Mouse (Mus musculus) MEL (cell line): ENCODE results near the gene Klf13. TPM values are rescaled to one million over a fixed set of nuclear protein-coding genes. Genes with fewer than 3 reads are reported as not detected.

Source experiments
- DNase-seq: peaks from one replicate; pipeline ENCODE4 v3.0.0; 2011; ENCODE audit warnings: low read depth, low spot score
- H3K27ac ChIP-seq: 2 replicates; pipeline ENCODE4 v1.5.1; 2012; ENCODE audit warnings: low read depth, mild to moderate bottlenecking, control low read depth, low read length, moderate library complexity; ENCODE audit not compliant: control insufficient read depth
- H3K27me3 ChIP-seq, 2 experiments: fragments of 150-350 bp in 1 of 2; sonication (generic) in 1 of 2; 2 replicates each; pipeline ENCODE4 v1.6.1; 2012; ENCODE audit warnings: low read length in 2 of 2, mild to moderate bottlenecking in 2 of 2, improper control_type of control experiment in 1 of 2, moderate library complexity in 1 of 2; ENCODE audit not compliant: insufficient read depth in 2 of 2, control insufficient read depth in 1 of 2
- H3K36me3 ChIP-seq, 2 experiments: 2 replicates each; pipeline ENCODE4 v1.6.1; 2012 to 2014; ENCODE audit warnings: low read length in 2 of 2, improper control_type of control experiment in 1 of 2, inconsistent platforms in 1 of 2, mild to moderate bottlenecking in 1 of 2; ENCODE audit not compliant: insufficient read depth in 2 of 2, control insufficient read depth in 1 of 2
- H3K4me1 ChIP-seq, 2 experiments: fragments of 150-350 bp in 1 of 2; sonication (generic) in 1 of 2; 2 replicates each; pipeline ENCODE4 v1.6.1; 2012; ENCODE audit warnings: low read length in 2 of 2, improper control_type of control experiment in 1 of 2, mild to moderate bottlenecking in 1 of 2; ENCODE audit not compliant: insufficient read depth in 2 of 2, control insufficient read depth in 1 of 2
- H3K4me3 ChIP-seq, 2 experiments: fragments of 150-350 bp in 1 of 2; sonication (generic) in 1 of 2; 2 replicates each; pipeline ENCODE4 v1.5.1; 2012; ENCODE audit warnings: low read depth in 2 of 2, low read length in 2 of 2, mild to moderate bottlenecking in 2 of 2, moderate library complexity in 2 of 2, control low read depth in 1 of 2, improper control_type of control experiment in 1 of 2; ENCODE audit not compliant: control insufficient read depth in 1 of 2, insufficient read depth in 1 of 2
- H3K79me2 ChIP-seq: 2 replicates; pipeline ENCODE4 v1.6.1; 2012; ENCODE audit warnings: mild to moderate bottlenecking, low read length, moderate library complexity; ENCODE audit not compliant: control insufficient read depth, poor library complexity, insufficient read depth
- H3K9ac ChIP-seq: 2 replicates; pipeline ENCODE4 v1.6.1; 2012; ENCODE audit warnings: low read depth, mild to moderate bottlenecking, control low read depth, low read length, moderate library complexity; ENCODE audit not compliant: control insufficient read depth, poor library complexity, severe bottlenecking
- H3K9me3 ChIP-seq: fragments of 150-350 bp; sonication (generic); replicated peaks from 2 replicates; pipeline ENCODE4 v1.6.1; 2012; ENCODE audit warnings: mild to moderate bottlenecking, low read length, improper control_type of control experiment, moderate library complexity; ENCODE audit not compliant: insufficient read depth
- BHLHE40 ChIP-seq: IDR thresholded peaks from 2 replicates; pipeline ENCODE4 v1.6.1; 2012; ENCODE audit warnings: low read depth, mild to moderate bottlenecking, inconsistent platforms, low read length, improper control_type of control experiment, borderline replicate concordance
- CHD1 ChIP-seq: IDR thresholded peaks from 2 replicates; pipeline ENCODE4 v1.6.1; 2012; ENCODE audit warnings: low read depth, mild to moderate bottlenecking, inconsistent platforms, low read length, improper control_type of control experiment
- CTCF ChIP-seq, 3 experiments: IDR thresholded peaks in 2 of 3; conservative IDR thresholded peaks in 1 of 3; 2 replicates each; pipeline ENCODE4 v1.5.1; 2011 to 2012; ENCODE audit warnings: low read length in 3 of 3, low read depth in 2 of 3, mild to moderate bottlenecking in 2 of 3, improper control_type of control experiment in 1 of 3, inconsistent platforms in 1 of 3, mixed read lengths in 1 of 3, moderate library complexity in 1 of 3; ENCODE audit not compliant: control insufficient read depth in 1 of 3, insufficient read depth in 1 of 3, poor library complexity in 1 of 3, severe bottlenecking in 1 of 3
- E2F4 ChIP-seq: IDR thresholded peaks from 2 replicates; pipeline ENCODE4 v1.6.1; 2011; ENCODE audit warnings: low read depth, low read length, improper control_type of control experiment, borderline replicate concordance
- ELF1 ChIP-seq: IDR thresholded peaks from 2 replicates; pipeline ENCODE4 v1.6.1; 2014; ENCODE audit warnings: low read depth, mild to moderate bottlenecking, inconsistent platforms, low read length, improper control_type of control experiment, moderate library complexity
- EP300 ChIP-seq, 2 experiments: IDR thresholded peaks; 2 replicates each; pipeline ENCODE4 v1.6.1; 2011; ENCODE audit warnings: improper control_type of control experiment in 2 of 2, low read length in 2 of 2, low read depth in 1 of 2, mild to moderate bottlenecking in 1 of 2
- ETS1 ChIP-seq: IDR thresholded peaks from 2 replicates; pipeline ENCODE4 v1.6.1; 2012; ENCODE audit warnings: low read depth, mild to moderate bottlenecking, inconsistent platforms, low read length, improper control_type of control experiment, moderate library complexity
- GABPA ChIP-seq: IDR thresholded peaks from 2 replicates; pipeline ENCODE4 v1.6.1; 2012; ENCODE audit warnings: low read depth, mild to moderate bottlenecking, inconsistent platforms, low read length, improper control_type of control experiment, moderate library complexity
- GATA1 ChIP-seq: IDR thresholded peaks from 2 replicates; pipeline ENCODE4 v1.6.1; 2011; ENCODE audit warnings: low read depth, low read length, improper control_type of control experiment
- HCFC1 ChIP-seq: IDR thresholded peaks from 2 replicates; pipeline ENCODE4 v1.6.1; 2012; ENCODE audit warnings: low read depth, mild to moderate bottlenecking, inconsistent platforms, low read length, improper control_type of control experiment, moderate library complexity
- KAT2A ChIP-seq: conservative IDR thresholded peaks from 2 replicates; pipeline ENCODE4 v1.6.1; 2012; ENCODE audit warnings: low read depth, low read length, improper control_type of control experiment, inconsistent platforms
- MAFK ChIP-seq: IDR thresholded peaks from 2 replicates; pipeline ENCODE4 v1.6.1; 2011; ENCODE audit warnings: low read depth, mild to moderate bottlenecking, low read length, improper control_type of control experiment, borderline replicate concordance
- MAX ChIP-seq: IDR thresholded peaks from 2 replicates; pipeline ENCODE4 v1.6.1; 2011; ENCODE audit warnings: low read length, improper control_type of control experiment
- MAZ ChIP-seq: IDR thresholded peaks from 2 replicates; pipeline ENCODE4 v1.6.1; 2012; ENCODE audit warnings: low read depth, mild to moderate bottlenecking, inconsistent platforms, low read length, improper control_type of control experiment
- MEF2A ChIP-seq: IDR thresholded peaks from 2 replicates; pipeline ENCODE4 v1.6.1; 2014; ENCODE audit warnings: low read depth, mild to moderate bottlenecking, inconsistent platforms, low read length, improper control_type of control experiment; ENCODE audit not compliant: poor library complexity, insufficient replicate concordance, severe bottlenecking; ENCODE audit errors: extremely low read depth
- MXI1 ChIP-seq: IDR thresholded peaks from 2 replicates; pipeline ENCODE4 v1.6.1; 2011; ENCODE audit warnings: mild to moderate bottlenecking, low read depth, low read length, improper control_type of control experiment
- MYB ChIP-seq: IDR thresholded peaks from 2 replicates; pipeline ENCODE4 v1.6.1; 2011; ENCODE audit warnings: mild to moderate bottlenecking, low read depth, low read length, improper control_type of control experiment
- MYC ChIP-seq: IDR thresholded peaks from 2 replicates; pipeline ENCODE4 v1.6.1; 2011; ENCODE audit warnings: low read depth, mild to moderate bottlenecking, low read length, improper control_type of control experiment, moderate library complexity
- NELFE ChIP-seq: IDR thresholded peaks from 2 replicates; pipeline ENCODE4 v1.6.1; 2011; ENCODE audit warnings: low read depth, low read length, improper control_type of control experiment
- NRF1 ChIP-seq: IDR thresholded peaks from 2 replicates; pipeline ENCODE4 v1.6.1; 2014; ENCODE audit warnings: low read depth, mild to moderate bottlenecking, inconsistent platforms, low read length, improper control_type of control experiment, moderate library complexity; ENCODE audit not compliant: poor library complexity, insufficient read depth, severe bottlenecking
- POLR2A ChIP-seq, 2 experiments: IDR thresholded peaks; 2 replicates each; pipeline ENCODE4 v1.6.1; 2011 to 2012; ENCODE audit warnings: low read length in 2 of 2, mild to moderate bottlenecking in 2 of 2, control low read depth in 1 of 2, improper control_type of control experiment in 1 of 2, low read depth in 1 of 2, moderate library complexity in 1 of 2; ENCODE audit not compliant: control insufficient read depth in 1 of 2, insufficient read depth in 1 of 2, poor library complexity in 1 of 2
- RAD21 ChIP-seq: IDR thresholded peaks from 2 replicates; pipeline ENCODE4 v1.6.1; 2011; ENCODE audit warnings: mild to moderate bottlenecking, low read depth, low read length, improper control_type of control experiment
- RCOR1 ChIP-seq: IDR thresholded peaks from 2 replicates; pipeline ENCODE4 v1.6.1; 2012; ENCODE audit warnings: low read depth, mild to moderate bottlenecking, inconsistent platforms, low read length, improper control_type of control experiment
- SIN3A ChIP-seq: IDR thresholded peaks from 2 replicates; pipeline ENCODE4 v1.6.1; 2012; ENCODE audit warnings: low read length, improper control_type of control experiment, inconsistent platforms
- TCF12 ChIP-seq: IDR thresholded peaks from 2 replicates; pipeline ENCODE4 v1.6.1; 2014; ENCODE audit warnings: low read depth, mild to moderate bottlenecking, inconsistent platforms, low read length, improper control_type of control experiment, moderate library complexity
- USF1 ChIP-seq: IDR thresholded peaks from 2 replicates; pipeline ENCODE4 v1.6.1; 2014; ENCODE audit warnings: low read depth, mild to moderate bottlenecking, inconsistent platforms, low read length, improper control_type of control experiment, moderate library complexity
- USF2 ChIP-seq, 2 experiments: IDR thresholded peaks; 2 replicates each; pipeline ENCODE4 v1.6.1; 2011 to 2012; ENCODE audit warnings: improper control_type of control experiment in 2 of 2, low read length in 2 of 2, borderline replicate concordance in 1 of 2, inconsistent platforms in 1 of 2, low read depth in 1 of 2, mild to moderate bottlenecking in 1 of 2; ENCODE audit not compliant: insufficient read depth in 1 of 2
- ZNF384 ChIP-seq: IDR thresholded peaks from 2 replicates; pipeline ENCODE4 v1.6.1; 2012; ENCODE audit warnings: low read depth, mild to moderate bottlenecking, inconsistent platforms, low read length, improper control_type of control experiment
- polyA plus RNA-seq, 2 experiments: library from polyadenylated mRNA; stranded (reverse) in 1 of 2; unstranded in 1 of 2; fragments of >175 nt in 1 of 2; fragments of >200 nt in 1 of 2; gene quantifications; 2 replicates each; pipeline versions ENCODE4 v1.2.1 to v1.2.4; 2012; ENCODE audit warnings: low replicate concordance in 2 of 2, low read depth in 1 of 2; ENCODE audit not compliant: insufficient read length in 2 of 2, insufficient read depth in 1 of 2, missing spikeins in 1 of 2
- total RNA-seq: library from RNA; depleted of rRNA; stranded (reverse); fragments of 300-350 nt; gene quantifications from 2 replicates; pipeline ENCODE4 v1.2.3, GENCODE M21; 2012

Gene Klf13
- total and polyA plus RNA-seq, 3 experiments = 21.6 to 118 (median 26.9) TPM

DNA sequence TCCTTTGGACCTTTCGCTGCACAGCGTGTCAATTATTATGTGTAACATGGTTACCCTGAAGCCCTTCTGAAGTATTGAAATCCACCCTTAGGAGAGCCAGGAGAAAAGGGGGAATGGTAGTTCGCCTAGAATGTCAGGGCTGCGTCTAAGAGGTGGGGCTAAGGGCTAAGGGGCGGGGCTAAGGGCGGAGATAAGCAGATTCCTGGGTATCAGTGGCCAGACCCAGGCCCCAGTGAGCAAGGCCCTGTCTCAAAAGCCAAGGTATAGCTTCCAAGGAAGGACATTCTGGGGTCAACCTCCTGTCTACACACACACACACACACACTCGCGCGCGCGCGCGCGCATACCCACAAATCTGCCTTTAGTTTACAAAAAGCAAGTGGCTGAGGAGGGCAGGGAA is 61.1 kb downstream of the Klf13 start:
- peaks cover 0 to 17% of the 10 kb centered on the region in 2 experiments; a peak in 2 of 4 replicates for H3K36me3 ChIP-seq

DNA sequence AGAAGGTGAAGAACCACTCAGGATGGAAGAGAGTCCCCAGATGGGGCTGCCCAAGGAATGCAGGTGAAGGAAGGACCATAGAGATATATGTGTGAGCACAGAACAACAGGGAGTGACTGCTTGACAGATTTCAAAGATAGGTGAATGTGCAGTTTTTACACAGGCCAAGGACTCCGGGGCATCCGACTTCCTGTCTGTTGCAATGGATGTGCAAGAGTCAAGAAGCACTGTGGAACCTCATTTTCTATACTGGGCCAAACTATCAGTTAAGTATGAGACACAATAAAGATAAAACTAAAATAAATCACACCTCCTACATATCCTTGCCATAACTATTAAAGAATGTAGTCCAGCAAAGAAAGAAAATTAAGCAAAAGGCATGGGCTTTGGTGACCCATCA is 62.1 kb downstream of the Klf13 start:
- Histone ChIP-seq H3K9ac (no peak overlapping the region), H3K36me3 (peaks cover 0 to 17% of the 10 kb centered on the region in 2 experiments; a peak in 2 of 4 replicates), H3K4me1 (peaks cover 16 to 25% of the 10 kb centered on the region in 2 experiments; a peak in 3 of 4 replicates), H3K79me2 (no peaks in the 10 kb centered on the region), H3K4me3 (no peak overlapping the region), H3K9me3 (no peaks in the 10 kb centered on the region), H3K27ac (peak overlapping the region; percentile 90), H3K27me3 (no peaks in the 10 kb centered on the region)
- peak; percentile 78 for DNase-seq
- TF ChIP-seq ETS1 (peak; percentile 81), MXI1 (peak; percentile 37; the same call in 1 of the 2 replicates), BHLHE40 (no peak), EP300 (IDR thresholded peaks at IDR 0.05; ENCODE audit: low read depth in 1 of 2, low read length in 2 of 2) (peak; percentile 18 to 80; a peak in 2 of 4 replicates), USF1 (no peak), KAT2A (peak; percentile 43; the same call in 1 of the 2 replicates), CHD1 (no peak), MAFK (no peak; the same call in 1 of the 2 replicates), TCF12 (peak; percentile 63; the same call in 1 of the 2 replicates), MAZ (no peak), MEF2A (peak; percentile 65; the same call in 1 of the 2 replicates), POLR2A (IDR thresholded peaks at IDR 0.05; ENCODE audit: control insufficient read depth in 1 of 2, insufficient read depth in 1 of 2, low read depth in 1 of 2, low read length in 2 of 2, poor library complexity in 1 of 2) (no peak), SIN3A (peak; percentile 34; the same call in 1 of the 2 replicates), MYB (no peak), NELFE (no peak), ELF1 (peak; percentile 66; the same call in 1 of the 2 replicates), GATA1 (peak; percentile 41; the same call in 1 of the 2 replicates), USF2 (IDR thresholded peaks at IDR 0.05; ENCODE audit: borderline replicate concordance in 1 of 2, insufficient read depth in 1 of 2, low read depth in 1 of 2, low read length in 2 of 2) (no peak), RCOR1 (peak; percentile 57; the same call in 1 of the 2 replicates)

More for the DNA sequence above, 61.1 kb downstream of the Klf13 start:
- Histone ChIP-seq H3K9me3 (no peaks in the 10 kb centered on the region), H3K27me3 (no peaks in the 10 kb centered on the region), H3K79me2 (no peaks in the 10 kb centered on the region), H3K27ac (no peak overlapping the region), H3K9ac (no peak overlapping the region)
- TF ChIP-seq HCFC1 (no peak), MAX (no peak), ZNF384 (no peak), NRF1 (no peak), POLR2A (IDR thresholded peaks at IDR 0.05; ENCODE audit: control insufficient read depth in 1 of 2, insufficient read depth in 1 of 2, low read depth in 1 of 2, low read length in 2 of 2, poor library complexity in 1 of 2) (no peak), MYC (no peak), CTCF (IDR thresholded peaks at IDR 0.05 in 2 of 3, conservative IDR thresholded peaks at IDR 0.05 in 1 of 3; ENCODE audit: control insufficient read depth in 1 of 3, insufficient read depth in 1 of 3, low read depth in 2 of 3, low read length in 3 of 3, poor library complexity in 1 of 3, severe bottlenecking in 1 of 3) (no peak), RAD21 (no peak), EP300 (IDR thresholded peaks at IDR 0.05; ENCODE audit: low read depth in 1 of 2, low read length in 2 of 2) (no peak), E2F4 (no peak), MAFK (no peak), RCOR1 (no peak), TCF12 (no peak), BHLHE40 (no peak), GABPA (no peak), ETS1 (no peak)
- TF ChIP-seq, all 39 proteins: peak for 0
- no peak for DNase-seq
- Histone ChIP-seq H3K4me1 (peaks cover 16 to 25% of the 10 kb centered on the region in 2 experiments; a peak in 3 of 4 replicates), H3K4me3 (no peak overlapping the region)
